Mouse (Mus musculus): ENCODE measurements around the gene Rbpjl.

Rbpjl gene

DNA sequence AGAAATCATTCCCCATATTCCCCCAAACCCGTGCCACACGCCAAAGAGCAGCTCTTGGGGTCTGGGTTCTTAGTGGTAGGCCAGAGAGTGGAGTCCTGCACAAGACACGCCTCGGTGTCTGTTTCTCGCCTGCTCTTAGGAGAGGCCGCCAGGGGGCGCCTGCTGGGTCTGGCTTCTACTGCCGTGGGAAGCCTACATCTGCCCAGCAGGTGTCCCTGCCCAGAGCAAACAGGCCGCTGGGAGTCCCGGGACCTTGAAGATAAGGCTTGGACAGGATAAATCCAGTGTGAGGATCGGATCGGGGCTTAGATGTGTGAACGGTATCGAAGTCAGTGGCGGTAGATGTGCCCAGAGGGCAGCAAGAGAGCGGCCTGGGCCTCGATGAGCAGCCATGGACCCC, at the start of gene Rbpjl:
Gene Rbpjl, plus strand, starts transcription at position 236 of the 400 bp plus-strand sequence.
- peak in 1 of 2 experiments; percentile 34 for DNase-seq (ENCODE audit: low read depth in 1 of 2, low spot score in 2 of 2)

DNA sequence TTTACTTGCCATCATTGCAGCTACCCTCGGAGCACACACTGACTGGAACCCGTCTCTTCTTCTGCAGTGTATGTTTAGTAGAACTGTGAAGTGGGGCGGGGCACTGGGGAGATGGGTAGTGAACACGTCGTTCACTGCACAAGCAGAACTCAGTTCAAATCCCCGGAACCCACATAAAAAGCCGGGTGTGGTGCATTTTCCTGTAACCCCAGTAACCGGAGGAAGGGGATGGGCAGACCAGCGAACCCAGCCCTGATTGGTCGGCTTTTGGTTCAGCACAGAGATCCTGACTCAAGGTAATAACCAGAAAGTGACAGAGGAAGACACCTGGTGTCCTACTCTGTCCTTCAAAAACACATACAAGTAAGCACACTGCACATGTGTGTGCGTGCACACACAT, 49.6 kb upstream of the Rbpjl start:
- no peak for DNase-seq (ENCODE audit: low read depth in 1 of 2, low spot score in 2 of 2)

DNA sequence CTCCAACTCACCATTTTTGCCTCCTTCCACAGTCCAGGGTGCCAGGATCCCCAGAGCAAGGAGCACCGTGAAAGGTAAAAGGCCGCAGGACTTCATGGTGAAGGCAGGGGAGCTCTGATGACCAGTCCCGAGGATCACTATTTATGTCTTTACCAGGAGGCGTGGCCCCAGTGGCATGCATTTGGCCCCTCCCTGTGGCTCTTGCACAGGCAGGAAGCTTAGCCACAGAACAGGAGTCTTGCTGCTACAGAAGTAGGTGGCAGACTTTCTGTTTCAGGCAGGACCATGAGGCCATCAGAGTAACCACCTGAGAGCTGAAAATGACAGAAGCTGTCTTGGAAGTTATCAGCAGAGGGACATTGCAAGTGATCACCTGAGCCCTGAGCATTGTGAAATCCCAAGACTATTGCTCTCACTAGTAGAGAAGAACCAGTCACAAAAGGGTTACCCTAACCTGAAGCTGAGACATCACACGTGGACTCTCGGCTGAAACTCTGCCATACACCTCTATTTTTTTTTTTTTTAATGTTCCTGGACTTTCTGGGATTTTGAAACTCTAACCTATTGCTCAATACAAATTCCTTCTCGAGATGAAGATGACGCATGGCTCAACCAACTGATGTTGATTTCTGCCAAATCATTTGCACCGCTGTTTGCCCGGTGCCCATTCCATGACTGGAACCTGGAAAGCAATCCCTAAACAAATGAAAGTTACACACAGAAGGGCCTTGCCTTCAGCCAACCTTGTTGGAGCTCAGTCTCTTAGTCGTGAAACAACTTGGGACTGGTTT, 46.6 kb upstream of the Rbpjl start:
- DNase-seq (ENCODE audit: low read depth in 1 of 2, low spot score in 2 of 2), result no peak

DNA sequence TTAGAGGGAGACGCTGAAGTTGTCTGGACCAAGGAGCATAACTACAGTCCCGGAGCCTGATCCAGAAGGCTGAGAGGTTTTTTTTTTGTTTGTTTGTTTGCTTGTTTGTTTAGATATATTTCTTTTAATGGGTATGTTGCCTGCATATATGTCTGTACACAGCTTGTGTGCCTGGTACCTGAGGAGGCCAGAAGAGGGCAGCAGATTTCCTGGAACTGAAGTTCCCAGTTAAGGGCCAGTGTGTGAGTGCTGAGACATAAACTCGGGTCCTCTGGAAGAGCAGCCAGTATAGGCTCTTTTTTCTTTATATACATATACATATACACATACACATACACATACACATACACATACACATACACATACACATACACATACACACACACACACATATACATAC, 44.6 kb upstream of the Rbpjl start:
- no peak for DNase-seq (ENCODE audit: low read depth in 1 of 2, low spot score in 2 of 2)

DNA sequence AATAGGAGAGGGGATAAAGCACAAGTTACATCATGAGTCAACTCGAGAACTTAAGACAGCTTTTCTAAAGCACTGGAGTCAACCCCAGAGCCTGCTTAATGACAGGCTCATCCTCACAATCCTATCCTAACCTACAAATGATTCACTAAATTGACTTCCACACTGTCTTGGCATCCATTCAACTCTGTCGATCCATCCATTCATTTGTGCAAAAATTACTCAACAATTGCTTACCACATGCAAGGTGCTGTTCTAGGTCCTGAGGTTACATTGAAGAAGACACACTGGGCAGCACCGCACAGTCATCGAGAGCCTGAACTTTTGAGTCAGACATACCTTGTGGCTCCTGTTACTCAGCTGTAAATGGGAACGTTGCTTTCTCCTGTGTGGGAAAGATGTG, 43.9 kb upstream of the Rbpjl start:
- no peak for DNase-seq (ENCODE audit: low read depth in 1 of 2, low spot score in 2 of 2)

DNA sequence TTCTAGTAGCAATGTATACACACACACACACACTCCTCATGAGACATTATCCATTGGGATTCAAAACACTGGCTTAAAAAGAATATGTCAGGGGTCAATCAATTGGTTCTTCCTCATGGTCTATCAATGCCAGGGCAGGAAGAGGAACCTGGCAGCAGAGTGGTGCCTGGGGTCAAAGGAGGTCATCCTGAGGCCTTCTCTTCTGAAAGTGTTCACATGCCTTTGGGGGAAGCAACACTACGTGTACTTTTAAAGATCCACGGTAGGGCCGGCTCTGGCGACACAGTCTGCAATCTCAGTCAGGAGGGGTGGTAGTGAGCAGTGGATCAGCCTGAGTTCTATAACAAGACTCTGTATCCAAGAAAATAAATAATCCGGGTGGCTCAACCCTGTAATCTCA, 43.3 kb upstream of the Rbpjl start:
- no peak for DNase-seq (ENCODE audit: low read depth in 1 of 2, low spot score in 2 of 2)

DNA sequence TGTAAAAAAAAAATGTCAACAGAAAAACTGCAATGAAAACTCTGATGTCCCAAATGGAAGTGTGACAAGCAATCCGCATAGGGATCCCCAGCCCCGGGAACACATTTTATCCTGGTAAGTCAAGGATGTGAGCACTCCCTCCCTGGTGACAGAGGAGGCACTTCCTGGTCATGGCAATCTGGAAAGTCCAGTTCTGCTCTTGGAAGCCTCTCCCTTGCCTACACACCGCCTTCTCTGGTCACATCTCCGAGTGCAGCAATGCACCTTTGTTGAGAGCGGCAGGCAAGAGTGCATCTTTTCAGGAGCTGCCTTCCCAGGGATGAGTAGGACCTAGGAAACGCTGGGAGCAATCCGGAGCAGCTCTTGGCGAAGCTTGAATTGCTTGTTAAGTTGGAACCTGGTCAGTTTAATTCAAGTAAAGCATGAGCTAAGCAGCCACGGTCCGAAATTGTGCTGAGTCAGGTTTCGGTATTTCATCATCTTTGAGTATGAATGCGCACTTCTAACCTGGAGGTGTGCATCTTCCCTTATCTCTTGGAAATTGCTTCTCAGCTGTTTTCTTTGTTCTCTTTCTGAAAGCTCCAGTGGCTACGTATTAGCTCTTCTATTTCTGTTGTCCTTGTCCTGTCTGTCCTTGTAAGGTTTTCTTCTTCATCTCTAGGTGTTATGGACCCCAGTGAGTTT, 41.8 kb upstream of the Rbpjl start:
- DNase-seq (ENCODE audit: low read depth in 1 of 2, low spot score in 2 of 2), result no peak

DNA sequence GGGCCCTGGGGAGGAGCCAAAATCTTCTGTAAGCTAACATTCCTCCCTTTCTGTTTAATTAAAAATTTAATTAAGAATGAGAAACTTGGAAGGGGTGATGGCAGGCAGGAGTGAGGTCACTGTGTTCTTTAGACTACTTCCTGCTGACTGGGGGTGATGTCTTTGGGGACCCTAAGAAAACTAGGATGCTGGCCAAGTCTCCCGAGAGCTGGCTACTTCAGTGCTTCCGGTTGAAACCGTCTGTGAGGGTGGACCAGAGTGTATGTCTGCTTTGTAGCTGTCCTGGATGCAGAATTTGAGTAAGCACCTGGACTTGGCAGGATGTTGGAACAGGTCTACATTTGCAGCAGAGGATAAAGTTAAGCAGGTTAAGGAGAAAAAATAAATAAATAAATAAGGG, 36.0 kb upstream of the Rbpjl start:
- no peak for DNase-seq (ENCODE audit: low read depth in 1 of 2, low spot score in 2 of 2)

DNA sequence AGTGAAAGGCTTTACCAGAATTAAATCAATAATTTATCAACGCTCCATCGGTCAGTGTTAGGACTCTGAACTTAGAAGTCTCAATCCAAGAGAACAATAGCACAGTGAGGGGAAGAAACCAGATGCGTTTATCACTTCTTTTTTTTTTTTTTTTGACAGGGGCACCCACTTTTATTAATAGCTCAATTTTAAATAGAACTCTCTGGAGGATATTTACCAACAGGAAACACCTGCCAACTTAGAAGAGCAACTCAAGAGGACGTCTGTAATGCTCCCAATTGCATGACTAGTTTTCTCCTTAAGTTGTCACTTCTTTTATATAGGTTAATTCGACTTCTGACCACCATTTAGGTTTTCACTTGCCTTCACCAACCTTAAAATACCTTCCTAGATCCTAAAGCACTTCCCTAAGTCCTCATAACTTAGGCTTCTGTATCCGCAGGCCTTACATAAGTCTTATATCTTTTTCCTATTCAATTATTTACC, 34.3 kb upstream of the Rbpjl start:
- DNase-seq (ENCODE audit: low read depth in 1 of 2, low spot score in 2 of 2), result no peak

DNA sequence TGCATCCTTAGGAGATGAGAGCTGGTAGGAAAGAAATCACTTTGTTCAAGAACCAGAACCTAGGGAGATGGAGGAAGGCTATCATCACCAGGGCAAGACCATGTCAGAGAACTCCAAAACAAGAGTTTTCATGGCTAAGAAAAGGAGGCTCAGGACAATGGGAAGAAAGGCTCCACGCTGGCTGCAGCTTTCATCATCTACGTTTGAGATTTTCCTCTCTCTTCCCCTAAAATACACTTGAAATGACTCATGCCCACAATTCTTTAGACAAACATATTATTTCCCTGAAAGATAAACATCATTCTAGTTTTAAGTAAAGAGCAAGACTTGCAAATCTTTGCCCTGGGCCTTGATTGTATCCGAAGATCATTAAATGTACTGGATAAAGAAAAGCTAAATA, 31.6 kb upstream of the Rbpjl start:
- no peak for DNase-seq (ENCODE audit: low read depth in 1 of 2, low spot score in 2 of 2)

DNA sequence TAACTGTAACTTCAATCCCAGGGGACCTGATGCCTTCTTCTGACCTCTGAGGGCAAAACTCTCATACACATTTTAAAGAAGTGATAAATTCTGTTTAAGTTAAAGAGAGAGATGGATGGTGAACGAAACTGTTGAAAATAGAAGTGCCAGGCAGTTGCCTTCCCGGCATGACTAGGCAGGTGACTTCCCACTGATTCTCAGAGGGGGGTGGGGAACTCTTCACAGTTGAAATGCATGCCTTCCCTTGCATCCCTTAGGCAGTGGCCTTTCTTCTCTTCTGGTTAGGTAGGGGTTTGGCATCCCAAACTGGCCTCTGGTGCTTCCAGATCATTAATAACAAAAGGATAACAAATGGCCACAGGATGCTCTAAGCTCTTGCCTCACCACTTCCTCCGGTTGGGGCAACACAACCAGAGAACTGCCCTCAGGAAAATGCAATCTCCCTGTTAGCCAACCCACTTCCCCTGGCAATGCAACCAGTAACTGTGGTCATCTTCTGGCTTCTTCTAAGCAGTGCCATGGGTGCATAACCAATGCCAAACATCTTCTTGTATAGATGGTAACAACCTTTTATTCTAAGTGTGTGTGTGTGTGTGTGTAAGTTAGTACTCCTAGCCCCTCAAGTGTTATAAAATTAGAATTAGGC, 30.4 kb upstream of the Rbpjl start:
- DNase-seq (ENCODE audit: low read depth in 1 of 2, low spot score in 2 of 2), result peak in 1 of 2 experiments; percentile 29

DNA sequence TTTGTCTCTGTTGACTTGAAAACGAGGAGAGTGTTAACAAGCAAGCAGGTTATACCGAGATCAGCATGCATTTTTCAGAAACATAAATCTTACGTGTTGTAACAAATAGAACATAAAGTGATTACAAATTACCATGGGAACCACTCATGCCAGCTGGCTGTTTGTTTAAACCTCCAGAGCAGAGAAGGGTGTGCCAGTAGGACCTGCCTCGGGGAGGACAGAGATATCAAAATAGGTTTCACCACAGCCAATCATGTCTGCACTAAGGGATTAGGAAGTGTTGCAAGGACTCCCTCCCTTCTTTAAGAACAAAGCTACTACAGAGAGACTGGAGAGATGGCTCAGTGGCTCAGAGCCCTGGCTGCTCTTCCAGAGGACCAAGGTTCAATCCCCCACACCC, 29.8 kb upstream of the Rbpjl start:
- no peak for DNase-seq (ENCODE audit: low read depth in 1 of 2, low spot score in 2 of 2)

DNA sequence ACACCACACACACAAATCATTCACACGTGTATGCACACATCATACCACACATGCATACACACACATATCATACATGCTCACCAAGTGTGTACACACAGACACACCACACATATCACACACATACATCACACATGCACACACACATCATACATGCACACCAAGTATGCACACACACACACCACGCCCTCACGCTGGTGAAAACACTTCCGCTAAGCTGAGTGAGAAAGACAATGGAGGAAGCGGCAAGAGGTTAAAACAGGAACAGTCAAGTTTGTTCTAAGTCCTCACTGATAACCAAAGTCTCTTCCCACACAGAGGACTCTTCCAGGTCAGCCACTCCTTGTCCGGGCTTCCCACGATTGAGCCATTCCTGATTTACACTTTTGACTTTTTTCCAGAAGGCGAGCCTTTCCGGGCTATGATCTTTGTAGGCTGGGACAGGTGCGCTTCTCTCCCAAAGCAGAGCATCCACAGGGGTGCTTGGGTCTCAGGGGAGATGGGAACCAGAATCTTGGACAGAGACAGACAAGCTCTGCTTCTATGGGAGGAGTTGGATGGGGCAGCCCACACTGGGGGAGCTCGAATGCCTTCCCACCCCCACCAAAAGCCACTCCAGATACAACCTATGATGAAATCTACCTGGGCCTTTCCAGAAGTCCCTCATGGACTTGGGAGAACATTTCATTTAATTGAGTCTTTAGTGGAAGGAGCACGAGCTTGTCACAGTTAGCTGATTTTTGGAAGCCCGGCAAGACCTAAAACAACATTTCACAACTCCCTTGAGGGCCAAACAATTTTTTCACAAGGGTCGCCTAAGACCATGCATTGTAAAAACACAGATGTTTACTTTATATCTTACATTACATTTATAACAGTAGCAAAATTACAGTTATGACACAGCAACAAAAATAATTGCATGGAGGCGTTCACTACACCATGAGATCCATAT, 25.2 kb upstream of the Rbpjl start:
- DNase-seq (ENCODE audit: low read depth in 1 of 2, low spot score in 2 of 2), result no peak

DNA sequence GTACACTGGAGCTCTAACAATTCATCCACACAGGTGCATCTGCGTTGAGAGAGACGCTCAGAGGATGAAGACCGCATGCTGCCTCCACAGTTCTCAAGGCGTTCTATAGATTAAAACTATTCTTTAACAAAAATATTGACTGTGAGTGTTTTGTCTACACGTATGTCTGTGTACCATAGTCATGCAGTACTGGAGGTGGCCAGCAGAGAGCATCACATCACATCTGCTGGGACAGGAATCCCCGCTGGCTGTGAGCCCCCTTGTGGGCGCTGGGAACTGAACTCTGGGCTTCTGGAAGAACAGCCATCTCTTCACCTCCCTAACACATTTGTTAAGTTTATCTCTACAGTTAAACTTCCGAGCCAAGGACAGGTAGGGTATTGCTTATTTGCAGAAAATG, 21.2 kb upstream of the Rbpjl start:
- DNase-seq (ENCODE audit: low read depth in 1 of 2, low spot score in 2 of 2), result no peak

DNA sequence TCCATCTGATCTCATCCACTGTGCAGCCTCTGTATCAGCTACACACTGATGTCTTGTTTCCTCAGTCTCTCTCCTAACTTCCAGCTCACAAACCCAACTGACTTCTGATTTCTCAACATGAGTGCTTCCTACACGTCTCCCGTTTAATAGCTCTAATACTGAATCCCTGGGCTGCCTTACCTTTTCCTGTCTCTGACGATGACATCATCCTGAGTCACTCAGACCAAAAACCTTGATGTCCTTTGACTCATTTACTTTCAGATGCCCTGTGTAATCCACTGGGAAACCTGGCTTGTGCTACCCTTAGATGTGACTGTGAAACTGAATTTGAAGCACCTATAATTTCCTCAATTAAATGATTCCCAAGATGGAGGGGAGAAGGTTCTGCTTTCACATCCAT, 20.0 kb upstream of the Rbpjl start:
- DNase-seq (ENCODE audit: low read depth in 1 of 2, low spot score in 2 of 2), result no peak

DNA sequence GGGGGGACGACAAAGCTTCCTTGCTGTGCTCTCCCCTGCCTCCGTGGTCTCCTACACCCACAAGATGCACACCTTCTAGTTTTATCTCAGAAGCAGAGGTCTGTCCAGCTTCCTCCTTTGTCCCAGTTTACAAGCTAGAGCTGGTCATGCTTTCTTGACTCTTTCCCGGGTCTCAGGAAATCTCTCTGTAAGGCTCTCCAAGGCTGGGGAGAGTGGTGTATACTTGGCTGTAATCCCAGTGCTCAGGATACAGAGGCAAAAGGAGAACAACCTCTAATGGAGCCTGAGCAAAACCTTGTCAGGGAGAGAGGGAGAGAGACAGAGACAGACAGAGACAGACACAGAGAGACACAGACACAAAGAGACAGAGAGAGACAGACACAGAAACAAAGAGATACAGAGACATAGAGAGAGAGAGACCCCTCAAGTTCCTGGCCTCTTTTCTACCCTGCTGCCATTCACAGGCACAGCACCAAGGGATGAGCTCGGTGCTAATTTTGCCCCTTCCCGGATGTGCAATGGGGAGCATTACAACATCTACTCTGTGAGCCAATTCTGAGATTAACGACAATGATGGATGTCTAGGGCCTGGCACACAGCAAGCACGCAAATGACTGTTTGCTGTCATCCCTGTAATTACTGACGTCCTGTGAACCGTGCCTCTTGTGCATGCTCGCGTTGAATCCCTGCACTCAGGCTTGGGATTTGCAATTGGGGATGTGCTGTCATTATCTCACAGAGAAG, 19.1 kb upstream of the Rbpjl start:
- no peak for DNase-seq (ENCODE audit: low read depth in 1 of 2, low spot score in 2 of 2)

DNA sequence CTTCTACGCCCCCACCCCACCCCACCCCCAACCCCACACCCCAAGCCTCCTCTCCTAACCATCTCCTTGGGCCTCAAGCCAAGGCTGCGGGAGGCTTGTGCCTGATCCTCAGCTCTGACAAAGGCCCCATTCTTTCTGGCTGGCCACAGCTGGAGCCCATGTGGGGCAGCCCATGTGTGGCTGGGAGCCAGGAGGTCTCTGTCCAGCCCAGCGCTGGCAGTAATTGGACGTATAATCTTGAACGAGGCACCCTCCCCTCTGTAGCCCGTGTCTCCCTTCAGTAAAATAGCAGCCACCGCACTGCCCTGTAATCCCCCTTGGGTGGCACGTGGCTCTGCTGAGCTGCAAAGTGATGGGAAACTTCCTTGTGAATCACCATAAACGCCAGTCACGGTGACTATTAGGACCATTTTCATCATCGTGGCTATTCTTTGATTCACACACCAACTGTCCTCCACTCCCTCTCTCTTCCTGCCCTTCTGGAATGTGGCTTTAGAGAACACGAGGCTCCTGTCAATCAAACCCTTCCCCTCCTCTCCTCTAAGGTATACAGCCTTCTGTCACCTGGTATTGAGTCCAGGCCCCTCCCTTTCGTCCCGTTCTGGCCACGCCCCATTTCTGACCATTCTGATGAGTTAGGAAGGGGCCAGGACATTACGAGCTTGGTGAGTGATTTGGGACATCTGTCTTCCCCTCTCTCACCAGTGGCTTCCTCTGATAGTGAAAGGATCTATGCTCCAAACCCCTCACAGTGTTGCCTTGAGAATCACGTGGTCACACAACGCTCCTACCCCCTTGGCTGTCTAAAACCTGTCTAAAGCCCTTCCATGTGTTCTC, 16.8 kb upstream of the Rbpjl start:
- DNase-seq (ENCODE audit: low read depth in 1 of 2, low spot score in 2 of 2), result no peak

DNA sequence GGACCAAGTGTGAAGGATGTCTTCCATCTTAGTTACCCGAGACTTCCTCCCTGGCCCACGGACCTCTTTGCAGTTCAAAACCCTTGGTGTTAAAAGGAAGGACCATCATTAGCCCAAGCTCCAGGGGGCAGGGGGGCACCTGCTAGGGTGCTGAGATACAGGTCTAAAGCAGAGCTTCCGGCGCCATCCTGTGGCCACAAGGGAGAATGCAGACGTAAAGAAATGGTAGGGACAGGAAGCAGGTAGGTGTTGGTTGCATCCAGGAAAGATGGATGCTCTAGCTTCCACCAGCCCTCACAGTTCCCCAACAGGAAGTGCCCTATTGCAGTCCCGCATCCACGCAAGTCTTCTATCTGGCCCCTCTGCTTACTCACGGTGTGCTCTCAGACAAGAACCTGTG, 16.0 kb upstream of the Rbpjl start:
- peak in 1 of 2 experiments; percentile 21 for DNase-seq (ENCODE audit: low read depth in 1 of 2, low spot score in 2 of 2)

DNA sequence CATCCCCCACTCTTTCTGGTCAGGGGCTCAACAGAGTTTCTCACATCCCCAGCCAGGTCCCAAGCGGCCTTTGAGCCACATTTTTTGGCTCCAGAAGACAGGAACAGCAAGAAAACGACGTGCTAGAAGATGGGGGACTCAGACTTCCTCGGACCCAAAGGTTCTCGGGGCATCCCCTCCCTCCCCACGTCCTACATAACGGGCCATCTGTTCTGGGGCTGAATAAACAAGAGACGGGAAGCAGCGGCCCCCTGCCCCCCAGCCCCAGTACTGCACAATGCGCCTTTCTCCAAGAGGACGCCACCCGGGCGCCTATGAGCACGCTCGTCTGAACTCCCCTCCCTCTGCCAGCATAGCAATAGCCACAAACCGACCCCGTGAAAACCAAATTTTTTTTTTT, 13.9 kb upstream of the Rbpjl start, which contains the start of gene Slpi:
Gene Slpi, minus strand, starts transcription at position 76 of the 400 bp plus-strand sequence.
- no peak for DNase-seq (ENCODE audit: low read depth in 1 of 2, low spot score in 2 of 2)

All from monocyte, adult 2 months (primary cell).